Mouse (Mus musculus) bone marrow, adult 2 months (tissue): ENCODE measurements at regions not wholly inside any gene's neighbourhood (a gene's known extent, or its start where the extent isn't known, plus 50 kb on each side); places are given as distances from the start of the nearest gene placed in this dataset.

Experiments
- CTCF ChIP-seq: fragments of 200-500 bp; IDR thresholded peaks from 2 replicates; pipeline ENCODE4 v1.5.1; 2011; ENCODE audit warnings: low read length, control low read depth; ENCODE audit not compliant: control insufficient read depth, insufficient read depth
- POLR2A ChIP-seq: fragments of 200-500 bp; IDR thresholded peaks from 2 replicates; pipeline ENCODE4 v1.6.1; 2011; ENCODE audit warnings: low read depth, mild to moderate bottlenecking, control low read depth, low read length, borderline replicate concordance; ENCODE audit not compliant: control insufficient read depth

DNA sequence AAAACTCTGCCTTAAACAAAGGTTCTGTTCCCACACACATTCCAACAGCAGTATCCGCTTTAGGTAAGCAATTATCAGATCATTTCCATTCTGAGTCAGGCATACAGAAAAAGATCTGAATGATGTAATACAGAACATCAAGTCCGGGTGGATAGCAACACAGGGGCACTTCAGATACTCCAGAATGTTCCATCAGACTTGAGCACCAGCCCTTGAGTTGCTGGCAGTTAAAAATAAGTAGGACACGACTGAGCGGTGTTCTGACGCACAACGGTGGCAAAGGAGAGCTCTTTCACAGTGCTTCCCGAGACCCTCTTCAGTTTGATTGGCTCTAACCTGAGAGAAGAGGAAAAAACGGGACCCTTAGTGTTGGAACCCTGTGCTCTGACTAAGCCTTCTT, 138.2 kb upstream of the Il12b start:
- no peak for TF ChIP-seq POLR2A
- TF ChIP-seq CTCF: no peak
